Mouse (Mus musculus) limb, embryonic 11.5 days (tissue): ENCODE measurements around the gene Selenok. TPM values are rescaled to one million over a fixed set of nuclear protein-coding genes. Genes with fewer than 3 reads are reported as not detected.

Experiments used
- ATAC-seq: fragments of 200-750 bp; cut with Nextera tagmentation; 2 replicates; pipeline ENCODE4 v1.8.0; 2017; ENCODE audit warnings: low read depth; ENCODE audit not compliant: insufficient number of reproducible peaks, low FRiP score, low TSS enrichment
- DNase-seq: peaks from one replicate; pipeline ENCODE4 v3.0.0-alpha.2; 2015; ENCODE audit warnings: low spot score
- H3K27ac ChIP-seq: fragments of 300-500 bp; sonication (generic); replicated peaks from 2 replicates; pipeline ENCODE4 v1.5.1; 2014; ENCODE audit warnings: low read depth, mild to moderate bottlenecking, low read length
- H3K27me3 ChIP-seq: fragments of 300-500 bp; sonication (generic); 2 replicates; pipeline ENCODE4 v1.6.1; 2014; ENCODE audit warnings: mild to moderate bottlenecking, low read length, mixed read lengths; ENCODE audit not compliant: control insufficient read depth, insufficient read depth
- H3K36me3 ChIP-seq: fragments of 300-500 bp; sonication (generic); 2 replicates; pipeline ENCODE4 v1.6.1; 2014; ENCODE audit warnings: mild to moderate bottlenecking, low read length, moderate library complexity, mixed read lengths; ENCODE audit not compliant: control insufficient read depth, insufficient read depth
- H3K4me1 ChIP-seq: fragments of 300-500 bp; sonication (generic); 2 replicates; pipeline ENCODE4 v1.6.1; 2014; ENCODE audit warnings: low read length, mixed read lengths; ENCODE audit not compliant: control insufficient read depth, insufficient read depth
- H3K4me2 ChIP-seq: fragments of 300-500 bp; sonication (generic); 2 replicates; pipeline ENCODE4 v1.6.1; 2014; ENCODE audit warnings: low read depth, mild to moderate bottlenecking, moderate library complexity; ENCODE audit not compliant: severe bottlenecking
- H3K4me3 ChIP-seq: fragments of 300-500 bp; sonication (generic); 2 replicates; pipeline ENCODE4 v1.5.1; 2014; ENCODE audit warnings: low read depth, low read length
- H3K9ac ChIP-seq: fragments of 300-500 bp; sonication (generic); 2 replicates; pipeline ENCODE4 v1.6.1; 2014; ENCODE audit warnings: mild to moderate bottlenecking, low read length
- H3K9me3 ChIP-seq: fragments of 300-500 bp; sonication (generic); 2 replicates; pipeline ENCODE4 v1.6.1; 2016; ENCODE audit warnings: low read length; ENCODE audit not compliant: control insufficient read depth
- WGBS: fragments of 180-500 bp; shearing (Covaris S2); extraction: QIAGEN DNeasy Blood & Tissue Kit; methylation state at CpG from one replicate; pipeline ENCODE4 v1.1.7; 2014; 5-methylcytosine and 5-hydroxymethylcytosine counted together
- polyA plus RNA-seq: library from polyadenylated mRNA; unstranded; fragments of >200 nt; fragmentation: Nextera tagmentation; extraction: Ambion mirVana; gene quantifications from 2 replicates; pipeline ENCODE4 v1.2.1, GENCODE M21; 2014

The Selenok gene
- polyA plus RNA-seq, 1 experiment from 2014 or later = 216 TPM

DNA sequence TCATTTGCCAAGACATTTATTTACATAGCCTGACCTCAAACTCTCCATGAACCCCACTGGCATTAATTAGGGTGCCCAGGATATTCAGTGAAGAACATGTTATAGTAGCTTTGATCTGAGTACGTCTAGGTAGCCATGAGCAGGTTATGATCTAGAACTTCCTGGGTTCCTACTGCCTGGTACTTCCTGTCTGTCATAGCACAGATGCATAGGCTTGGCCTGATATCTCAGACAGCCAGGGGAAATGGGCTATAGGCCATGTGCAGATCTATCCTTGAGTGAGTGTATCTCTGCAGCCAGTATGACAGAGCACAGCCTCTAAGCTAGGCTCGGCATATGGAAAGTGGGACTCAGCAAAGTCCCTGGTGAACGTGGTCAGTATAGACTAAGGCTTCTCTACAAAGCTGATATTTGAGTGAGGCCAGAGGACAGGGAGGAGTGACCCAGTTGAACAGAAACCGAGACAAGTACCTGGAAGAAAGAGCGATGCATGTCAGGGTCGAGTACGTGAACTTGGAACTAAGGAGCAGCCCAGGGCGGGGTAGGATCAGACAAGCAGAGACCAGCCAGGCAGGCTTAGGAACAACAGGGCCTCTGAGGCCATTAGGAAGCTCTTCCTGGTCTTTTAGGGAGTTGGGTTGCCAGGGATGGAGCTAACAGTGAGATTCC, 49.8 kb downstream of the Selenok start:
- H3K9ac ChIP-seq = no peak overlapping the region
- no peaks in the 10 kb centered on the region for H3K9me3 ChIP-seq
- H3K4me3 ChIP-seq = no peak overlapping the region
- 88% methylated on average over 8 of the region's 8 CpGs for WGBS
- 0 out of 2 replicates have a peak, but pooled peaks cover 5% of the 10 kb centered on the region for H3K4me1 ChIP-seq
- H3K27ac ChIP-seq = no peak overlapping the region
- H3K36me3 ChIP-seq = no peaks in the 10 kb centered on the region
- ATAC-seq = no peak
- H3K4me2 ChIP-seq = no peak overlapping the region
- DNase-seq = no peak
- no peaks in the 10 kb centered on the region for H3K27me3 ChIP-seq

DNA sequence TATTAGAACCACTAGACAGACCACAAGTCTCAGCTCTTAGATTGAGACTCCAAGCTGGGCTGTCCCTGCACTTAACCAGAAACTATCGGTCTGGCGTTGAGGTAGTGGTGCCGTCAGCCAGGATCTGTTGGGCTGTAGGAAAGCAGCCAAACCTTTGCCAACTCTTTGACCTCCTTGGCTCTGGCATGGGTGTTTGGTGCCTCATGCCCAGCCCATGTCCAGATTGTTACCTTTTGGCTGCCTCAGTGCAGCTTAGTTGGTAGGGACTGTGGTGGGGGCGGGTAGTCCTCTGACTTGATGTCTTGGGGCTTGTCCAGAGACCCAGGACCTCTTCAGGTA, 50.3 kb downstream of the Selenok start:
- 93% methylated on average over 4 of the region's 4 CpGs for WGBS
- 0 out of 2 replicates have a peak, but pooled peaks cover 5% of the 10 kb centered on the region for H3K4me1 ChIP-seq
- H3K9me3 ChIP-seq = no peaks in the 10 kb centered on the region
- no peaks in the 10 kb centered on the region for H3K36me3 ChIP-seq
- no peak for DNase-seq
- no peaks in the 10 kb centered on the region for H3K27me3 ChIP-seq
- no peak overlapping the region for H3K4me2 ChIP-seq
- H3K4me3 ChIP-seq = no peak overlapping the region
- H3K27ac ChIP-seq = no peak overlapping the region
- ATAC-seq = no peak
- no peak overlapping the region for H3K9ac ChIP-seq

DNA sequence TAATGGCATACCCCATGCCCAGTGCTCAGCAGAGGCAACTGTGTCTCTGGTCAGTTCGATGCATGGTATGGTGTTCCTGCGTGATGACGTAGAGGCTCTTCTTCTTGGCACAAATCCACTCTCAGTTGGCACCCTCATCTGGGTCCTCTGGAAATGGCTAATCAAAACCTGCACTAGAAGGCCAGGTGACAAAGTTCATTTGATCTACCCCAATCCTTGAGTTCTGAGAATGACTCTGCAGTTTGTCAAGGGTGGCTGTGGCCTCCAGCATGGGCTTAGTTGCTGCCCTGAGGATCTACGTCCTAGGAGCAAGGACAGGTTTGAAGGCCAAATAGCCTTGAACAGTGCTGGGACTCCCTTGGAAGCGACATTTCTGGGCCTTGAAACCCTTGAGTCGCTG, 50.7 kb downstream of the Selenok start:
- Histone ChIP-seq H3K9me3 (no peaks in the 10 kb centered on the region), H3K4me1 (0 out of 2 replicates have a peak, but pooled peaks cover 5% of the 10 kb centered on the region), H3K9ac (no peak overlapping the region), H3K4me3 (no peak overlapping the region), H3K4me2 (no peak overlapping the region), H3K27me3 (no peaks in the 10 kb centered on the region), H3K27ac (no peak overlapping the region), H3K36me3 (no peaks in the 10 kb centered on the region)
- 93% methylated on average over 6 of the region's 6 CpGs for WGBS
- no peak for ATAC-seq
- no peak for DNase-seq

DNA sequence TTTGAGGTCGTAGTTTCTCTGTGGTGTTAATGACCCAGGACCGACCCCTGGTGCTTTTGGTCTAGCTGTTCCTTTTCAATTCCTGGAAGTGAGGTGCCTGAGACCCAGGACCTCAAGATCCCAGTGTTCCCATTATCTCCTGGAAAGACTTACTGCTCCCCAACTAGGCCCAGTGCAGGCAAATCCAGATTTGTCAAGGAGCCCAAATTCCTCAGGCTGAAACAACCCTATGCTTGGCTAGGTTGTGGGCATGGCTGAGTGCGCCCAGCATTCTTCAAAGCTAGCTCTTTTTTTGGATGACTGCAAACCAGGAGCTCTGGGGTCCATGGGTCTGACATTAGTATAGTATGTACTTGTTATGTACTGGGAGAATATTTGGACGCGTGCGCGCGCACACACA, 51.3 kb downstream of the Selenok start:
- no peaks in the 10 kb centered on the region for H3K36me3 ChIP-seq
- H3K4me2 ChIP-seq = no peak overlapping the region

DNA sequence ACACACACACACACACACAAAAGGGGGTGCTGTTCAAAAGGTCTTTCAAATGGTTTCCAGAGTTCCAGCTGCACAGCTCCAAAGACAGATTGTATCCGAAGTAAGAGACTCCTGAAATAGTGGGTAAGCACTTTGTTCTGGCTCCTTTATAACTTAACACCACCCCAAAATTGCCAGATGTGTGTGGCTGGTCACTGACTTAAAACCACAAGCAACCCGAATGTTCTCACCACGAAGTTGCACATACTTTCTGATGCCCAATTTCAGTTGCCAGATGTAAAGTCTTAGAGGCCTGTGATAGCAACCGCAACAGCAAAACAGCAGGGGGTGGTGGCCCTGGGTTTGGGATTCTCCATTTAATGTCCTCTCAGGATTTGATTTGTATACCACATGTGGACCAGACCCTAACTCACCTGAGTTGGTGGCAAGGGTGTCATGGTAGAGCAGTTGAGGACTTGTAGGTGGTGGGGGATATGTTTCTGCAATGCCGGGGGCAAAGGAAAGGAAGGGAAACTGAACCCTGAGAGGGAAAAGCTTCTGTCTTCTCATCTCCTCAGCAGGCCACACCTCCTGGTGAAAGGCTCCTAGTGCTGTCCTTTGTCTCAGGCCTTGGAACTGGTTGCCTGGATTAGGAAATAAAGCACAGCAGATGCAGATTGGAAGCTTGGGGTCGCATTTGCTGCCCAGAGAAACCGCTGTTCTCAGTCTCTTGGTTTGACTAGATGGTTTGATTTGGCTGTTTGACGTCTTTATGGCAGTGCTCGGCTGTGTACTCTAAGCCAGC, 51.9 kb downstream of the Selenok start:
- WGBS = 44% methylated on average over 9 of the region's 9 CpGs
- ATAC-seq (no peak), DNase-seq (no peak)
- Histone ChIP-seq H3K4me2 (no peak overlapping the region), H3K4me1 (0 out of 2 replicates have a peak, but pooled peaks cover 5% of the 10 kb centered on the region), H3K9ac (no peak overlapping the region), H3K27ac (no peak overlapping the region), H3K27me3 (no peaks in the 10 kb centered on the region), H3K9me3 (no peaks in the 10 kb centered on the region), H3K4me3 (no peak overlapping the region), H3K36me3 (no peaks in the 10 kb centered on the region)

More for the DNA sequence above, 51.3 kb downstream of the Selenok start:
- Histone ChIP-seq H3K27me3 (no peaks in the 10 kb centered on the region), H3K4me1 (0 out of 2 replicates have a peak, but pooled peaks cover 5% of the 10 kb centered on the region), H3K4me3 (no peak overlapping the region), H3K27ac (no peak overlapping the region), H3K9me3 (no peaks in the 10 kb centered on the region), H3K9ac (no peak overlapping the region)
- 92% methylated on average over 8 of the region's 8 CpGs for WGBS
- DNase-seq (no peak), ATAC-seq (no peak)

DNA sequence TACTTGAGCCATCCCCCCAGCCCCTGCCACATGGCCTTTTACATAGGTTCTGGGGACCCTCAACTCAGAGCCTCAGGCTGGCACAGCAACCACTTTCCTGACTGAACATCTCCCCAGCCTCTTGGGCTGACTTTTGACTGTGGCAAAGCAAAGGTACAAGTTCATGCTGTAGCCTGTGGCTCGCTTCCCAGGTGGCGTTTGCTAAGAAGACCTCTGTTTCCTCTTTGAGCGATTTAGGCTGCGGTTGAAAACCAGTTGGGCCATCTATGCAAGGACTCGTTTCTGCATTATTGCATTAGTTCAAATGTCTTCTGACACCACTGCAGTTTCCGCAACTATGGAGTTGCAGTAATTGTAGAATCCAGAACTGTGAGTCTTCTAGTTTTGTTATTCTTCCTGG, 54.4 kb downstream of the Selenok start:
- ATAC-seq = no peak
- no peaks in the 10 kb centered on the region for H3K27me3 ChIP-seq
- WGBS = 87% methylated on average over 6 of the region's 6 CpGs
- H3K4me3 ChIP-seq = no peak overlapping the region
- H3K36me3 ChIP-seq = no peaks in the 10 kb centered on the region
- H3K9ac ChIP-seq = no peak overlapping the region
- H3K4me2 ChIP-seq = no peak overlapping the region
- H3K27ac ChIP-seq = no peak overlapping the region
- no peaks in the 10 kb centered on the region for H3K9me3 ChIP-seq
- 0 out of 2 replicates have a peak, but pooled peaks cover 5% of the 10 kb centered on the region for H3K4me1 ChIP-seq
- no peak for DNase-seq

DNA sequence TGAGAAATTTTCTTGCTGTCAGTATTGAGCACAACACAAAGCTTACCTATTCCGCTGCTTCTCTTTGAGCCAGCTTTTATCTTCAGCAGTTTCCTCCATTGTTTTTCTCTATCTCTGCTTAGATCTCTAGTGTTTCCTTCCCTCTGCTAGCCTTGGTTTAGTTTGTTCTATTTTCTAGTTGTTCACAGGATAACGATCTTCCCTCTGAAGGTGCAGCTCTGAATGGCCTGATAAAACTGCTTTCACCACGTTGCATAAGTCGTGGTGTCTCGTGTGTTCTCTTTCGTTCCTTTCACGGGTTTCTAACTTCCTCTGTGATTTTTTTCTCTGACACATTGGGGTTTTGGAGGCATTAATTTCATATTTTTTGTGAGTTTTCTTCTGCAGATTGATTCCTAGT, 56.3 kb downstream of the Selenok start:
- no peaks in the 10 kb centered on the region for H3K36me3 ChIP-seq
- 0 out of 2 replicates have a peak, but pooled peaks cover 5% of the 10 kb centered on the region for H3K4me1 ChIP-seq
- ATAC-seq (no peak), DNase-seq (no peak)
- H3K4me2 ChIP-seq = no peak overlapping the region
- H3K9me3 ChIP-seq = no peaks in the 10 kb centered on the region
- no peaks in the 10 kb centered on the region for H3K27me3 ChIP-seq
- H3K27ac ChIP-seq = no peak overlapping the region
- H3K4me3 ChIP-seq = no peak overlapping the region
- no peak overlapping the region for H3K9ac ChIP-seq
- 61% methylated on average over 7 of the region's 7 CpGs for WGBS
